Mouse (Mus musculus) cerebral cortex, adult 2 months (tissue): ENCODE data around the gene Lsp1.

Source experiments
- WGBS: fragments of 180-500 bp; shearing (Covaris S2); methylation state at CpG from one replicate; pipeline ENCODE4 v1.1.7; 2018; 5-methylcytosine and 5-hydroxymethylcytosine counted together

Gene Lsp1

DNA sequence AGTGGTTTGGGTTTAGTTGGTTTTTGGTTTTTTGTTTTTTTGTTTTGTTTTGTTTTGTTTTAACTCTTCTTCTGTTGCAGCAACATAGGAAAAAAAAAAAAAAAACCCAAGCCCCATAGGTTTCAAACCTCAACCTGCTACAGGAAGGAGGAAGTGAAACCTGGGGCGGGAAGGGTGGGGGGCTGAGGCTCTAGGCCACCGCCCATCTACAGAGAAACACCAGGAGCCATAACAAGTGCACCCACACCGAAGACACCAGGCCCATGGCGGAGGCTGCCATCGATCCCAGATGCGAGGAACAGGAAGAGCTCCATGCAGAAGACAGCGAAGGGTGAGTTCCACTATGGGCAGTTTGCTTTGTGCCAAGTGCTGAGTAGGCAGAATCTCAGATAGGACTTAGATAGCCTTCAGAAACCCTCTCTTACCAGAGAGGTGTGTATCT, at the start of gene Lsp1:
Lsp1 (plus strand) TSS at position 174 of the 442 bp plus-strand sequence.
- WGBS = 93% methylated on average over 7 of the region's 7 CpGs

- 93% methylated on average over 6 of the region's 6 CpGs for WGBS
Observed at GRCm38 (mm10) chr7:142413285-142413684, 47.3 kb upstream of the Lsp1 start.

DNA sequence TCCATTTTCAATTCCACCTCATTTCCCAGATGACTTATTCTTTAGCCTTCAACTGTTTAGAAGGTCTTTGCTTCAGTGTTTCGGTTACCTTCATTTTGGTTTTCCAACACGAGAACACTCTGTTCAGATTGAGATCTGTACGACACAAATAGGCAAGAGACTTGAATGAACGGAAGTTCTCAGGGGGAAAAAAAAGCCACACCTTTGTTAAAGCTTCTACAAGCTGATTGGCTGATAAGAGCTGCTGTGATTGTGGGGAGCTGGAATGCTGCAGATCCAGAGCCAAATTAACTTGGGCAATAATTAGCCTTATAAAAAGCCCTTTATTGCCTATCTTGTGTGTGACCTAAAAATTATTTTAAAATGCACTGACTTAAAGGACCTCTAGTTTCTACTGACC, 45.3 kb upstream of the Lsp1 start:
- WGBS = 61% methylated on average over 4 of the region's 4 CpGs

DNA sequence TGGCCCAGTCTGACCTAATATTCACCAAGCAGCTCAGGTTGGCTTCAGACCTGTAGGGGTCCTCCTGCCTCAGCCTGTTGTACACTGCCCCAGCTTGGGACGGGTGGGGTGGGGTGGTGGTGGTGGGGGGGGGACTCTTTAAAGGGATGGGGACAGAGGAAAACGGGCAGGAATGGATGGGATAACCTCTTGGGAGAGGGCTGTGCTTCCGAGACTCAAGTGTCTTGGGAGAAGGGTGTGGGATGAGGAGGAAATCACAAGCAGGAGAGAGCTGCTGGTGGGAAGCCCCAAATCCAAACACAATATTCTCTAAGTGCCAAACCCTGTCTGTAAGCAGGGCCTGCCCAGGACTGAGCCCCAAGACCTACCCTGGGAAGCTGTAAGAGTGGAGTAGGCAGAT, 44.4 kb upstream of the Lsp1 start:
- WGBS = 78% methylated on average over 3 of the region's 3 CpGs

GRCm38 (mm10) chr7:142418027-142418426, 42.6 kb upstream of the Lsp1 start:
- WGBS = 77% methylated on average over 2 of the region's 2 CpGs

- WGBS = 93% methylated on average over 8 of the region's 8 CpGs
Observed at GRCm38 (mm10) chr7:142418679-142419078, 41.9 kb upstream of the Lsp1 start.

- WGBS = 82% methylated on average over 5 of the region's 5 CpGs
Observed at GRCm38 (mm10) chr7:142419887-142420286, 40.7 kb upstream of the Lsp1 start.

- WGBS = 77% methylated on average over 2 of the region's 2 CpGs
Observed at GRCm38 (mm10) chr7:142421826-142422225, 38.8 kb upstream of the Lsp1 start.

DNA sequence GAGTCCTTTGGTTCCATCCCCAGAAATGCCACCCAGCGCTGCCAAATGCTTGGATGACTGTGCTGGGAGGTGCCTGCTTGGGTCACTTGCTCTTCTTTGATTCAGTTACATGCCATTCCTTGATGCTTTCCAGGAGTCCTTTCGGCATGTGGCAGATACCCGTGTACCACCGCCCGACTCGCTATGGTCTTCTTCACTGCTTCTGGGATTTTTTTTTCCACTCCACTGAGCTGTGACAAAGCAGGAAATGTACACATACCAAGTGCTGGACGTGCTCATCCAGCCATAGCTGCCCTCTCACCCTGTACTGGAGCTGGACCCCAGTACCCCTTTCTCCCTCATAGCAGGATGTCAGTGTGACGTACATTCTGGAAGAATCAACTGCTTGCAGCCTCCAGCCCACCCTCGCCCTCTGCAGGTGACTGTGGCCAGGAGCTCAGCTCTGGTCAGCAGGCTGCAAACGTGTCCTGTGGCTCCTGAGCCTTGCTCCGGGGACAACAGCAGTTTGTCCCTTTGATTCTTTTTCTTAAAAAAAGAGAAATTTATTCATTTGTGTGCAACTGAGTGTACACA, 34.9 kb upstream of the Lsp1 start:
- WGBS = 76% methylated on average over 11 of the region's 11 CpGs

- WGBS = 53% methylated on average over 7 of the region's 7 CpGs
Observed at GRCm38 (mm10) chr7:142428213-142428612, 32.4 kb upstream of the Lsp1 start.

- 16% methylated on average over 12 of the region's 12 CpGs for WGBS
Observed at GRCm38 (mm10) chr7:142430160-142430678, 30.4 kb upstream of the Lsp1 start.

DNA sequence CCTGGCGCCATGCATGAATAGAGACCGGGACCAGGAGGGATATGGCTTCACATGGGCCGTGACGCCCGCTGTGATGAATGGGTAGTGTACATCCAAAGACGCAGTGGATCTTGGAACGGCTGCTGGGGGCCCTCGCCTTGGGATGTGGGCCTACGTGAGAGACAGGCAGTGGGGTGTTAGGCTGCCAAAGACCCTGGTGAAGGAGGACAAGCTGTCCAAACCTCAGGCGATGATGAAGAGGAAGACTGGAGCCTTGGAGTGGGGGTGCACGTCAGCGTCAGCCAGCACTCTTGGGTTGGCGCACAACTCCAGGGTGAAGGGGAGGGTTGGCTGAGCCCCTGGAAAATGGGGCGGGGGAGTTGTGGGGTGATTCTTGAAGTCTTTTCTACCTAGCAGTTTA, 29.5 kb upstream of the Lsp1 start:
- WGBS = 85% methylated on average over 14 of the region's 14 CpGs

GRCm38 (mm10) chr7:142433623-142434022, 27.0 kb upstream of the Lsp1 start:
- 62% methylated on average over 19 of the region's 19 CpGs for WGBS

GRCm38 (mm10) chr7:142434137-142434865, 26.3 kb upstream of the Lsp1 start, which contains the start of gene Syt8:
TSS of gene Syt8 (plus strand) at chr7:142434850.
- 91% methylated on average over 10 of the region's 10 CpGs for WGBS

GRCm38 (mm10) chr7:142435524-142435923, 25.1 kb upstream of the Lsp1 start:
- 29% methylated on average over 4 of the region's 4 CpGs for WGBS

DNA sequence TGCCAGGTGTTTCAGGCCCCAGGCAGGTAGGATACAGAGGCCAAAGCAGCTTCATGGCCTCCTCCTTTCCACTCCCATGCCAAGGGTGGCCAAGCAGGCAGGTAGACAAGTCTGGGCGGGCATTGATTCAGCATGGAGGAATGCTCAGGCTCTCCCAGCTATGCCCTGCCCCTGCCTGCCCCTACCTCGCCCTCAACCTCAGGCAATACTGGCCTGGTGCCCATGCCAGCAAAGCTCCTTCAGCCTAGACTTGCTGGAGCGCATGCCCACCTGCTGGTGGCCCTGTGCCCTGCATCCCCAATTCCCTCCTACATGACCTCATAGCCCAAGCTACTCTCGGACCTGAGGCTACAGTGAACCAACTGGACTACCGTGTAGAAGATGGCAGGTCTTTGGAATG, 23.3 kb upstream of the Lsp1 start:
- 89% methylated on average over 5 of the region's 5 CpGs for WGBS

DNA sequence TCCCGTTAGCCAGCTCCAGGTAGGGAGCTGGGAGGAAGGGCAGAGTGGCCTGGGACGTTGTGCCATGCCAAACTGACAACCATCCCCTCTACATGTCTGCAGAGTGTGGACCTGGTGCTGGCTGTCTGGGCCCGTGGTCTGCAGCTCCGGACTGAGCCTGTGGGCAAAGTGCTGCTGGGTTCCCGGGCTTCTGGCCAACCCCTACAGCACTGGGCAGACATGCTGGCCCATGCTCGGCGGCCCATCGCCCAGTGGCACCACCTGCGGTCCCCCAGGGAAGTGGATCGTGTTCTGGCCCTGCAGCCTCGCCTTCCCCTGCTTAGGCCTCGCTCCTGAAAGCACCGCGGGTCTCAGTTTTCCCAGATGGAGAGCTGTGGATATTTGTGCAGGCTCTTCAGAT, 20.6 kb upstream of the Lsp1 start:
- 81% methylated on average over 14 of the region's 14 CpGs for WGBS

- WGBS = 82% methylated on average over 5 of the region's 5 CpGs
Observed at GRCm38 (mm10) chr7:142440657-142441114, 19.9 kb upstream of the Lsp1 start.

DNA sequence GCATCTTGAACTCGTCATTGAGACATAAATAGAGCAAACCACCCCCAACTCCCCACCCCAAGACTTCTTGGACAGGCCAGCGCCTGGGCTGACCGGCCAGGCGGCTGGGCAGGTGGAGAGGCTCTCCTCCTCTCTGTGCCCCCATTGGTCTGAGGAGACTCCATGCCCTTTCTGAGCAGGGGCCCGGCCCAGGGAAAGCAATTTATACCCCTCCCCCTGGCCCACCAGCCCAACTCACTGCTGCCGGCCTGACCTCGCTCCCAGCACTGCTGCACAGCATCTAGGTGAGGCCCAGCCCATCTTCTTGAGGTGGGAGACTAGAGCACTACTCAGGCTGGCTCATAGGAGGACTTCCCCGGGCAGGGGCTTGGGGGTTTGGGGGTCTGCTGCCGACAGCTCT, 19.0 kb upstream of the Lsp1 start, which contains the start of gene Tnni2:
Tnni2 (plus strand) TSS at position 224 of the 400 bp plus-strand sequence.
- WGBS = 92% methylated on average over 9 of the region's 9 CpGs

DNA sequence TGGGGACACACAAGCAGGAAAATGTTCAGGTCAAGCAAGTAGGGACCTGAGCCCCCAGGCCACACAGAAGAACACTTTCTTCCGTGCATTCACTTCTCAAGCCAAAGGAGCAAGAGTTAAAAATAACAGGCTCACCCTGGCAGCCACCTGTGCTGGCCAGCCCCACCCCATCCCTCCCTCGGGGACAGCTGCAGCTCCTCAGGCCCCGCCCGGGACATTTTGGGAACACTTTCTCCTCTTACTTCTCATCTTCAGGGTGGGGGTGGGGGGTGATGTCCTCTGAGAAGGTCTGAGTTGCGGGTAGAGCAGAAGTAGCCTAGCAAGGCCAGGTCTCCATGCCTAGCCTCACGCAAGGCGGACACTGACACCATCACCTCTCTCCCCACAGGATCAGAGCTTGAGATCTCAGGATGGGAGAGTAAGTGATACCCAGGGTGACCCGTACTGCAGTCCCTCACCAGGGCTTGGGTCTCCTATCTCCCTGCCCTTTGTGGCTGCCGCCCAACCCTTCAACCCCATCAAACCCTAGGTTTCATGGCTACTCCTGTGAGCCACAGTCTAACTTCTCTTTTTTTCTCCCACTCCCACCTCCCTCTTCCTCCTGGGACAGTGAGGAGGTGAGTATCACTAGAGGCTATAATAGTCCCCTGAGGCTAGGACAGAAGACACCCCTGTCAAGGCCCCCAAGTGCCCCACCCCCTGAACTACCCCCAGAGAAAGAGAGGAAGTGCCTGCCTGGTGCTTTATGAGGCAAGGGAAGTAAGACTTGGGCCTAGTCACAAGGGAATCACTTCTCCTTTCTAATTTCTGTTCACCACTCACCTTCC, 18.3 kb upstream of the Lsp1 start:
- WGBS = 86% methylated on average over 9 of the region's 9 CpGs

GRCm38 (mm10) chr7:142442908-142443420, 17.6 kb upstream of the Lsp1 start:
- 95% methylated on average over 7 of the region's 7 CpGs for WGBS

- WGBS = 93% methylated on average over 5 of the region's 5 CpGs
Observed at GRCm38 (mm10) chr7:142443474-142443873, 17.1 kb upstream of the Lsp1 start.
